Mouse (Mus musculus): ENCODE data around the gene Cyp2c54.
"Not testable (repeated sequence)": the region's sequence is repeated elsewhere in the genome, so short reads cannot be mapped to it uniquely, and the experiment has no call there.

Cyp2c54 gene

GRCm38 (mm10) chr19:40073701-40074100, at the start of gene Cyp2c54:
Gene Cyp2c54, minus strand, starts transcription at chr19:40073827.
- no peak for DNase-seq (ENCODE audit: low read depth, low spot score)

- DNase-seq (ENCODE audit: low read depth, low spot score) = not testable (repeated sequence)
These were observed 46.0 kb upstream of the Cyp2c54 start for GRCm38 (mm10) chr19:40119624-40120023.

- no peak for DNase-seq (ENCODE audit: low read depth, low spot score)
These were observed 17.5 kb upstream of the Cyp2c54 start for GRCm38 (mm10) chr19:40091111-40091510.

GRCm38 (mm10) chr19:40089421-40089820, 15.8 kb upstream of the Cyp2c54 start, which contains the start of gene Cyp2c50:
Gene Cyp2c50, plus strand, starts transcription at chr19:40089688.
- not testable (repeated sequence) for DNase-seq (ENCODE audit: low read depth, low spot score)

- DNase-seq (ENCODE audit: low read depth, low spot score) = no peak
These were observed 14.8 kb upstream of the Cyp2c54 start for GRCm38 (mm10) chr19:40088381-40088780.

- DNase-seq (ENCODE audit: low read depth, low spot score) = not testable (repeated sequence)
These were observed 81.5 kb downstream of the Cyp2c54 start, which contains the start of gene Cyp2c37 for GRCm38 (mm10) chr19:39992140-39992539. Gene Cyp2c37, plus strand, starts transcription at chr19:39992424.

GRCm38 (mm10) chr19:39989471-39989870, 84.2 kb downstream of the Cyp2c54 start:
- no peak for DNase-seq (ENCODE audit: low read depth, low spot score)

All from brain, embryonic 18.5 days (tissue).